Mouse (Mus musculus): Measurements from ENCODE around the gene Ccdc12.

DNA sequence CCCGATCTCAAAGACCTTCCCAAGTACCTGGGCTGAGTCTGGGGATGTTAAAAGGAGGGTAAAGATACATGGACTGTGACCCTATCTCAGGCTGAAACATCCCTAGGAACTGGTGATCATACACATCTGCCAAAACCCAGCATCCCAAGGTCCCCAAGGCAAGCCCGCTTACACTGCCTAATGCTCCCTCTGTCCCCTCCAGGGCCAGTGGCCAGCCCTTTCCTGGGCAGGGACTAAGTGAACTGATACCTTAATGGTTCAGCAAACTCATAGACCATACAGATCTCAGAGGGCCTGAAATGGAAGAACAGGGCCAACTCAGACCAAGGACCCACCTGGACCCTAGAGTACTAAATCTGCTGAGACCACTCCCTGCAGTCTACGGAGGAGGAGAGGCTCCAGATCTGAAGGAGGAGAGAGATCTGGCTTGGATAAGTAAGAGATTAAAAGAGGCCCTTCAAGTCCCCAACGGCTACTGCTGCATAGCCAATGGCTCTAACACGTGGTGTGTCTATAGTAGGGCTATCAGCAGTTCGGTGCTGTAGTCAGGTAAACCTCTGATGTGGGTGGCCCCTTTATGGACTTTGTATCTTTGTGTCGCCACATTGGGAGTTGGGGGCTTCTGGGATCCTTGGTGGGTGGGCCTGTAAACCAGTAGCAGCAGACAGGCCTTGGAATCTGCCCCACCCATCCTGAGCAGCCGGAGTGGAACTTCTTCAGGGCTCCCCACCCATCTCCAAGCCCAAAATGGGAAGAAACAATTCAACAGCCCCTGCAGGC, 32.7 kb upstream of the Ccdc12 start:
- TF ChIP-seq CTCF (conservative IDR thresholded peaks at IDR 0.05; ENCODE audit: low read length) (no peak), NANOG (IDR thresholded peaks at IDR 0.05; ENCODE audit: borderline replicate concordance, low read length) (no peak), POU5F1 (IDR thresholded peaks at IDR 0.05; ENCODE audit: borderline replicate concordance, low read length) (no peak)
